Mouse (Mus musculus) spleen, adult 2 months (tissue): ENCODE data around the gene Npb.

Experiments
- CTCF ChIP-seq: fragments of 200-500 bp; IDR thresholded peaks from 2 replicates; pipeline ENCODE4 v1.5.1; 2011; ENCODE audit warnings: mild to moderate bottlenecking, inconsistent platforms; ENCODE audit not compliant: insufficient read depth, insufficient read length, insufficient replicate concordance; ENCODE audit errors: extremely low read depth
- POLR2A ChIP-seq: fragments of 200-500 bp; IDR thresholded peaks from 2 replicates; pipeline ENCODE4 v1.6.1; 2011; ENCODE audit warnings: low read depth, low read length, inconsistent platforms

GRCm38 (mm10) chr11:120606764-120607163 lies 1.5 kb upstream of the Npb start:
- TF ChIP-seq CTCF (no peak), POLR2A (no peak)
